Mouse (Mus musculus): ENCODE results near the gene Adamts8. TPM values are rescaled to one million over a fixed set of nuclear protein-coding genes. Genes with fewer than 3 reads are reported as not detected.

Adamts8 gene
- polyA plus RNA-seq (2015; fragmentation: Nextera tagmentation; extraction: Ambion mirVana), result 7.8 and 8.8 TPM in 2 replicates

GRCm38 (mm10) chr9:30942512-30943313, at the start of gene Adamts8:
Gene Adamts8, plus strand, starts transcription at chr9:30942562.
- WGBS, result under 1% methylated on average over 90 of the region's 96 CpGs
- Histone ChIP-seq H3K27ac (replicated peaks) (peak within 1 kb of the TSS; percentile 50; the same call in 1 of the 2 replicates), H3K9me3 (ENCODE audit: control insufficient read depth, low read length) (no peaks in the 10 kb centered on the region), H3K4me2 (replicated peaks; ENCODE audit: low read depth) (peak within 1 kb of the TSS; percentile 95), H3K4me1 (replicated peaks; ENCODE audit: control insufficient read depth, insufficient read depth) (no peaks in the 10 kb centered on the region), H3K4me3 (ENCODE audit: low read depth, low read length) (peak within 1 kb of the TSS; percentile 60), H3K9ac (ENCODE audit: low read length) (peak within 1 kb of the TSS; percentile 64), H3K27me3 (ENCODE audit: control insufficient read depth, insufficient read depth, low read length) (peaks cover 3% of the 10 kb centered on the region; the same call in 1 of the 2 replicates), H3K36me3 (ENCODE audit: control insufficient read depth, insufficient read depth, low read length) (no peaks in the 10 kb centered on the region)
- peak; percentile 55 for ATAC-seq (ENCODE audit: low FRiP score, low TSS enrichment)
- TF ChIP-seq CTCF (IDR thresholded peaks at IDR 0.05; ENCODE audit: low read depth) (peak; percentile 63), EP300 (optimal IDR thresholded peaks at IDR 0.05) (no peak)
- DNase-seq (ENCODE audit: low spot score), result peak; percentile 56

- Histone ChIP-seq H3K27me3 (ENCODE audit: control insufficient read depth, insufficient read depth, low read length) (no peaks in the 10 kb centered on the region), H3K27ac (replicated peaks) (peak overlapping the region; percentile 53; the same call in 1 of the 2 replicates), H3K9me3 (ENCODE audit: control insufficient read depth, low read length) (no peaks in the 10 kb centered on the region), H3K4me1 (replicated peaks; ENCODE audit: control insufficient read depth, insufficient read depth) (0 out of 2 replicates have a peak, but pooled peaks cover 3% of the 10 kb centered on the region), H3K4me2 (replicated peaks; ENCODE audit: low read depth) (no peak overlapping the region), H3K9ac (ENCODE audit: low read length) (no peak overlapping the region), H3K4me3 (ENCODE audit: low read depth, low read length) (no peak overlapping the region), H3K36me3 (ENCODE audit: control insufficient read depth, insufficient read depth, low read length) (no peaks in the 10 kb centered on the region)
- WGBS, result 52% methylated on average over 3 of the region's 3 CpGs
- DNase-seq (ENCODE audit: low spot score) (no peak), ATAC-seq (ENCODE audit: low FRiP score, low TSS enrichment) (no peak)
- TF ChIP-seq CTCF (IDR thresholded peaks at IDR 0.05; ENCODE audit: low read depth), result no peak
- no peak for TF ChIP-seq EP300 (optimal IDR thresholded peaks at IDR 0.05)
Observed at GRCm38 (mm10) chr9:30895618-30896017, 46.7 kb upstream of the Adamts8 start.

- ATAC-seq (ENCODE audit: low FRiP score, low TSS enrichment), result peak; percentile 90
- H3K4me1 ChIP-seq (replicated peaks; ENCODE audit: control insufficient read depth, insufficient read depth), result 0 out of 2 replicates have a peak, but pooled peaks cover 3% of the 10 kb centered on the region
- H3K9ac ChIP-seq (ENCODE audit: low read length), result no peak overlapping the region
- no peak overlapping the region for H3K4me3 ChIP-seq (ENCODE audit: low read depth, low read length)
- no peak overlapping the region for H3K4me2 ChIP-seq (replicated peaks; ENCODE audit: low read depth)
- WGBS, result 42% methylated on average over 5 of the region's 5 CpGs
- DNase-seq (ENCODE audit: low spot score), result peak; percentile 92
- no peak for TF ChIP-seq CTCF (IDR thresholded peaks at IDR 0.05; ENCODE audit: low read depth)
- no peak for TF ChIP-seq EP300 (optimal IDR thresholded peaks at IDR 0.05)
- H3K27ac ChIP-seq (replicated peaks), result peak overlapping the region; percentile 77
- H3K27me3 ChIP-seq (ENCODE audit: control insufficient read depth, insufficient read depth, low read length), result no peaks in the 10 kb centered on the region
- H3K36me3 ChIP-seq (ENCODE audit: control insufficient read depth, insufficient read depth, low read length), result 0 out of 2 replicates have a peak, but pooled peaks cover 5% of the 10 kb centered on the region
- no peaks in the 10 kb centered on the region for H3K9me3 ChIP-seq (ENCODE audit: control insufficient read depth, low read length)
Observed at GRCm38 (mm10) chr9:30896752-30897151, 45.6 kb upstream of the Adamts8 start.

GRCm38 (mm10) chr9:30897169-30897568, 45.2 kb upstream of the Adamts8 start:
- H3K27me3 ChIP-seq (ENCODE audit: control insufficient read depth, insufficient read depth, low read length), result no peaks in the 10 kb centered on the region
- H3K9me3 ChIP-seq (ENCODE audit: control insufficient read depth, low read length), result no peaks in the 10 kb centered on the region
- no peak overlapping the region for H3K9ac ChIP-seq (ENCODE audit: low read length)
- ATAC-seq (ENCODE audit: low FRiP score, low TSS enrichment) (peak; percentile 54), DNase-seq (ENCODE audit: low spot score) (peak; percentile 50)
- 0 out of 2 replicates have a peak, but pooled peaks cover 3% of the 10 kb centered on the region for H3K4me1 ChIP-seq (replicated peaks; ENCODE audit: control insufficient read depth, insufficient read depth)
- H3K27ac ChIP-seq (replicated peaks), result peak overlapping the region; percentile 77
- no peak overlapping the region; the same call in 1 of the 2 replicates for H3K4me2 ChIP-seq (replicated peaks; ENCODE audit: low read depth)
- TF ChIP-seq EP300 (optimal IDR thresholded peaks at IDR 0.05) (no peak), CTCF (IDR thresholded peaks at IDR 0.05; ENCODE audit: low read depth) (no peak)
- no peak overlapping the region for H3K4me3 ChIP-seq (ENCODE audit: low read depth, low read length)
- 65% methylated on average over 2 of the region's 2 CpGs for WGBS
- 0 out of 2 replicates have a peak, but pooled peaks cover 5% of the 10 kb centered on the region for H3K36me3 ChIP-seq (ENCODE audit: control insufficient read depth, insufficient read depth, low read length)

DNA sequence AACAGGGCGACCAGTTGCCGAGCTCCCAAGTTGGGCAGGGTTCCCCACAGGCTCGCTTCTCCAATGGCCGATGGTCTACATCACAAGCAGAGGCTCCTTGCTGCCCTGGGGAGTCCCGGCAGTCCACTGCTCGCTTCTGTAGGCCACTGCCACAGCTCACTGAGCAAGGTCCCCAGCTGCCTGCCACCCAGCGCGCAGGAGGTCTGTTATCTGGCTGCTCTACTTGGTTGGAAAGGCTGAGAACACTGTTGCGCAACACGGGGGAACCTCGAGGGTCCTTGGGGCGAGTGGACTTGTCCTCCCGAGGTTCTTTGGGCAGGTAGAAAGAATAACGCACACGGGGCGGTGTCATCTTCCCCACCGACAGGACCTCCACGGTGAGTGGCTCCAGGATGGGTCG, 40.2 kb upstream of the Adamts8 start:
- ATAC-seq (ENCODE audit: low FRiP score, low TSS enrichment) (no peak), DNase-seq (ENCODE audit: low spot score) (no peak)
- Histone ChIP-seq H3K27me3 (ENCODE audit: control insufficient read depth, insufficient read depth, low read length) (no peaks in the 10 kb centered on the region), H3K4me1 (replicated peaks; ENCODE audit: control insufficient read depth, insufficient read depth) (0 out of 2 replicates have a peak, but pooled peaks cover 3% of the 10 kb centered on the region), H3K36me3 (ENCODE audit: control insufficient read depth, insufficient read depth, low read length) (peaks cover 7% of the 10 kb centered on the region; the same call in 1 of the 2 replicates), H3K4me2 (replicated peaks; ENCODE audit: low read depth) (no peak overlapping the region), H3K9me3 (ENCODE audit: control insufficient read depth, low read length) (no peaks in the 10 kb centered on the region), H3K9ac (ENCODE audit: low read length) (no peak overlapping the region), H3K27ac (replicated peaks) (no peak overlapping the region), H3K4me3 (ENCODE audit: low read depth, low read length) (no peak overlapping the region)
- WGBS, result 94% methylated on average over 19 of the region's 19 CpGs
- TF ChIP-seq CTCF (IDR thresholded peaks at IDR 0.05; ENCODE audit: low read depth) (no peak), EP300 (optimal IDR thresholded peaks at IDR 0.05) (no peak)

DNA sequence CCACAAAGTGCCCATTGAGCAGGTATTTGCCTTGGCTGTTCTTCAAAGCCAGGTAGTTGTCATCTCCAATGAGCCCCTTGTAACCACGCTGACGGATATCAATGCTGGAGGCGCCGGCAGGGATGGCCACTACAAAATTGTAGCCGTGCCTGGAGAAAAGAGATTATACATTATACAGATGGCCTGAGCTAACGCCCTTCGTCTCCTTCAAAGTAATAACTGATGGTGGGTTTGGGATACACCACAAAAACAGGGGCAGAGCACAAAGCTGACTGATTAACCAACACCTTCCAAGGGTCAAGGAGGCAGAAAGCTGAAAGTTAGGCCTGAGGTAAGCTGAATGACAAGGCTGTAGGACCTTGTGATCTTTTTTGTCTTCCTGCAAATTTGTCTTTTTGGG, 39.7 kb upstream of the Adamts8 start:
- 95% methylated on average over 7 of the region's 7 CpGs for WGBS
- H3K4me3 ChIP-seq (ENCODE audit: low read depth, low read length), result no peak overlapping the region
- H3K4me1 ChIP-seq (replicated peaks; ENCODE audit: control insufficient read depth, insufficient read depth), result no peaks in the 10 kb centered on the region
- no peak overlapping the region for H3K27ac ChIP-seq (replicated peaks)
- H3K9ac ChIP-seq (ENCODE audit: low read length), result no peak overlapping the region
- no peak for TF ChIP-seq CTCF (IDR thresholded peaks at IDR 0.05; ENCODE audit: low read depth)
- no peak for TF ChIP-seq EP300 (optimal IDR thresholded peaks at IDR 0.05)
- H3K27me3 ChIP-seq (ENCODE audit: control insufficient read depth, insufficient read depth, low read length), result no peaks in the 10 kb centered on the region
- no peak overlapping the region for H3K4me2 ChIP-seq (replicated peaks; ENCODE audit: low read depth)
- DNase-seq (ENCODE audit: low spot score), result no peak
- H3K36me3 ChIP-seq (ENCODE audit: control insufficient read depth, insufficient read depth, low read length), result peaks cover 7% of the 10 kb centered on the region; the same call in 1 of the 2 replicates
- no peaks in the 10 kb centered on the region for H3K9me3 ChIP-seq (ENCODE audit: control insufficient read depth, low read length)
- no peak for ATAC-seq (ENCODE audit: low FRiP score, low TSS enrichment)
